Mouse (Mus musculus) monocyte, adult 5-6 weeks (primary cell): ENCODE data around the gene Abhd16b. TPM values are rescaled to one million over a fixed set of nuclear protein-coding genes. Genes with fewer than 3 reads are reported as not detected.

Source experiments
- ATAC-seq: fragments of 153-309, 156-312 bp; replicated peaks from 2 replicates; pipeline ENCODE4 v1.8.0; 2017; ENCODE audit warnings: mild to moderate bottlenecking; ENCODE audit not compliant: low TSS enrichment, insufficient number of reproducible peaks, severe bottlenecking, poor library complexity, low FRiP score
- total RNA-seq: library from RNA; stranded (forward); fragments of 200-1000, 200-491, 200-594 nt; gene quantifications from 3 replicates; pipeline ENCODE4 v1.2.3, GENCODE M21; 2017

Gene Abhd16b
- total RNA-seq = not detected in 3 replicates

- no peak for ATAC-seq
These were observed at the start of gene Abhd16b for GRCm38 (mm10) chr2:181493156-181493927. Gene Abhd16b (plus strand): TSS chr2:181493206.

- ATAC-seq = no peak
These were observed 40.8 kb upstream of the Abhd16b start for GRCm38 (mm10) chr2:181452181-181452580.

GRCm38 (mm10) chr2:181453274-181453673 lies 39.7 kb upstream of the Abhd16b start:
- no peak for ATAC-seq

- no peak for ATAC-seq
These were observed 37.1 kb upstream of the Abhd16b start for GRCm38 (mm10) chr2:181455899-181456298.

- no peak for ATAC-seq
These were observed 35.2 kb upstream of the Abhd16b start for GRCm38 (mm10) chr2:181457831-181458230.

- no peak for ATAC-seq
These were observed 34.4 kb upstream of the Abhd16b start for GRCm38 (mm10) chr2:181458411-181459152.

GRCm38 (mm10) chr2:181459153-181459672 lies 33.8 kb upstream of the Abhd16b start, which contains the start of gene Zbtb46:
Gene Zbtb46 (minus strand): TSS chr2:181459426.
- ATAC-seq = no peak

GRCm38 (mm10) chr2:181459673-181460621 lies 33.1 kb upstream of the Abhd16b start:
- peak; percentile 29; the same call in 1 of the 2 replicates for ATAC-seq

GRCm38 (mm10) chr2:181461536-181462100 lies 31.4 kb upstream of the Abhd16b start:
- no peak for ATAC-seq

- no peak for ATAC-seq
These were observed 30.4 kb upstream of the Abhd16b start for GRCm38 (mm10) chr2:181462604-181463003.

- ATAC-seq = no peak
These were observed 29.8 kb upstream of the Abhd16b start for GRCm38 (mm10) chr2:181463008-181463738.

- no peak for ATAC-seq
These were observed 27.6 kb upstream of the Abhd16b start for GRCm38 (mm10) chr2:181465423-181465822.

- ATAC-seq = no peak
These were observed 22.7 kb upstream of the Abhd16b start for GRCm38 (mm10) chr2:181470285-181470684.

GRCm38 (mm10) chr2:181471246-181471645 lies 21.8 kb upstream of the Abhd16b start:
- no peak; the same call in 1 of the 2 replicates for ATAC-seq

- ATAC-seq = no peak
These were observed 20.7 kb upstream of the Abhd16b start for GRCm38 (mm10) chr2:181472256-181472827.

- no peak for ATAC-seq
These were observed 9.9 kb upstream of the Abhd16b start for GRCm38 (mm10) chr2:181483120-181483519.

GRCm38 (mm10) chr2:181483562-181484318 lies 9.3 kb upstream of the Abhd16b start:
- peak; percentile 89 for ATAC-seq
